In the genomic region with DNA sequence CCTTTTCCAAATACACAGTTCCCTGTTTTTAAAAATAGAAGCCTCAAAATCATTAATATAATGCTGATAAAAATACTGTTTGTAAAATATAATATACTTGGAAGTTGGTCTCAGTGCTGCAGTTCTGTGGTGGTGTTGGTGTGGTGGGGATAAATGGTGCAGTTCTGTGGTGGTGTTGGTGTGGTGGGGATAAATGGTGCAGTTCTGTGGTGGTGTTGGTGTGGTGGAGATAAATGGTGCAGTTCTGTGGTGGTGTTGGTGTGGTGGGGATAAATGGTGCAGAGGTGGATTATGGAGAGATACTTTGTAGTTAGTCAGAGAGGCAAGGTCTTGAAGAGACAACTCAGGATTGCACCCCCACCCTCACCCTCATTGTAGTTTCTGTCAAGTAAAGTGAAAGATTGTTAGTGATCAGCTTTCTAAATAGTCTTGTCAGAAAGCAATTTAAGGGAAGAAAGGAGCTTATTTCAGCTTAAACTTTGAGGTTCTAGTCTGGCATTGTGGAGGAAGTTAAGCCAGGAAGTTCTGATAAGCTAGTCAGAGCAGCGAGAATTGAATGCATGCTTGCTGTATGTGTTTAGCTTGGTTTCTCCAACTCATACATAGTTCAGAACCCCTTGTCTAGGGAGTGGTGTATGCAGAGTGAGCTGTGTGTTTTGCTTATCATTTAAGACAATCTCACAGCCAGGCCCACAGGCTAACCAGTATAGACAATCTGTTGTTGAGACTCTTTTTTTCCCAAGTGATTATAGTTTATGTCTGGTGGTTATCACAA, we compare ENCODE assay signal across 17 mouse cellular contexts.
"Had no signal": no experiment of that assay in that cellular context is flagged by ENCODE, and none has a peak within 500 bp of the region (broad histone marks: within the 10 kb centered on the region; RNA-seq: fewer than 3 reads in every experiment).

No protein-coding gene starts in this region.

- H3K36me3 ChIP-seq: neural tube, embryonic 15.5 days had no signal

- H3K4me3 ChIP-seq: left cerebral cortex, adult 2 months; limb, embryonic 10.5 days; midbrain, embryonic 13.5 days; myocyte; neural tube, embryonic 15.5 days had no signal

- DNase-seq: kidney, adult 8-10 months; kidney, postnatal 4 days; lung, adult 2 months; lung, postnatal 36 days; right cerebral cortex, postnatal 4 days; spleen, adult 18-20 months; thymus, postnatal 14 days had no signal

- H3K4me2 ChIP-seq: midbrain, embryonic 13.5 days; neural tube, embryonic 15.5 days had no signal

- H3K27me3 ChIP-seq: midbrain, embryonic 13.5 days; neural tube, embryonic 15.5 days had no signal

- ATAC-seq: inflammation-experienced regulatory T-cells, adult 6 months; intestine, postnatal 0 days; lung, postnatal 0 days; midbrain, embryonic 13.5 days had no signal

- H3K4me1 ChIP-seq: midbrain, embryonic 13.5 days had no signal

- H3K9ac ChIP-seq: liver, embryonic 14.5 days; midbrain, embryonic 13.5 days; neural tube, embryonic 15.5 days had no signal

- H3K27ac ChIP-seq: kidney, postnatal 0 days; left cerebral cortex, adult 2 months; limb, embryonic 10.5 days; liver, embryonic 14.5 days; midbrain, embryonic 13.5 days; neural tube, embryonic 15.5 days had no signal

- H3K9me3 ChIP-seq: limb, embryonic 10.5 days; midbrain, embryonic 13.5 days; neural tube, embryonic 15.5 days had no signal
